7 mouse cellular contexts compared by ENCODE assay signal in the genomic region with DNA sequence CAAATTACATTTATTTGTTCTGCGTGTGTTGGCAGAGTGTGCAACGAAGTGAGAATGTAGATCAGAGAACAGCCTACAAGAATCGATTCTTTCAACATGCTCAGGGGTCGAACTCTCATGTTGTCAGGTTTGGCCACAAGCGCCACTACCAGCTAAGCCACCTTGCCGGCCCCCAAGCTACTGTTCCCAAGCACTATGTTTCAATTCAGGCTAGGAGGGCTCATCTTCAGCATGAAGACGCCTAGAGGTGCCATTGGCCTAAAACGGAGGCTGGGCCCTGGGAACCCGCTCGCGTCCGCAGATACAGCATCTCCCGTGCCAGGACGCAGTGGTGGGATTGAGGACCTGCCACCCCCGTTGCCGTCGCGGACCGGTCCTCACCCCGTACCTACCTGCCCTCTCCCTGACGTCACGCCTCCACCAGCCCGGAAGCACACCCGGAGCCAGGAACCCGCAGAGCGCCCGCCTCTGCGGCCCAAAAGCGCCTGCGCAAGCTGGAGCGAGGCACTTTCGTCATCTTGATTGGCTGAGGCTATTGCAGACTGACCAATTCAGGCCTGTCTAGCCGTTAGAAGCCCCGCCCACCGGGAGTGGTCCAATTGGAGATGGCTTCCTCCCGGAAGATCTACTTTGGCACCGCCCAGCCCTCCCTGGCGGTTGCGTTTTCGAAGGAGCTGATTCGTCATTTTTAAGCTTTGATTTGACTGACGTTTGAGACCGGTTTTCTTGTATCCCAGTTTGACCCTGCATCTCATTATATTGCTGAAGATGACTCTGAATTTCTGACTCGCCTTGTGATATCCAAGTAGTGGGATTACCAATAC. TPM values are rescaled to one million over a fixed set of nuclear protein-coding genes. Genes with fewer than 3 reads are reported as not detected.
DNase-seq lines count a peak whose midpoint lies in the region; ATAC-seq lines count a peak whose summit lies in the region.

Gene Ccdc130, minus strand, starts transcription at position 431 of the 824 bp plus-strand sequence.

- peak; percentile 99 for ATAC-seq in embryonic facial prominence, embryonic 12.5 days (ENCODE audit: insufficient number of reproducible peaks, insufficient read depth, low FRiP score, low TSS enrichment)
- ATAC-seq in limb, embryonic 11.5 days (ENCODE audit: insufficient number of reproducible peaks, low FRiP score, low TSS enrichment, low read depth): peak; percentile 99
- peak; percentile 99 for ATAC-seq in midbrain, embryonic 14.5 days (ENCODE audit: low FRiP score, low TSS enrichment)

- DNase-seq in adrenal gland, postnatal 25 days: peak; percentile 100
- DNase-seq in heart, adult 11 months: peak; percentile 100
- DNase-seq in kidney, adult 18-20 months: peak; percentile 99
- DNase-seq in limb, embryonic 11.5 days (ENCODE audit: low spot score): peak; percentile 99
- DNase-seq in midbrain, embryonic 14.5 days: peak; percentile 100
- peak; percentile 99 for DNase-seq in spleen, adult 18-20 months

- H3K4me2 ChIP-seq in embryonic facial prominence, embryonic 12.5 days (replicated peaks): peak within 1 kb of the TSS; percentile 85
- peak within 1 kb of the TSS; percentile 56 for H3K4me2 ChIP-seq in limb, embryonic 11.5 days (ENCODE audit: low read depth, severe bottlenecking)
- peak within 1 kb of the TSS; percentile 94 for H3K4me2 ChIP-seq in midbrain, embryonic 14.5 days (ENCODE audit: low read length)

- peaks cover 7% of the 10 kb centered on the region for H3K4me1 ChIP-seq in embryonic facial prominence, embryonic 12.5 days
- H3K4me1 ChIP-seq in limb, embryonic 11.5 days (ENCODE audit: control insufficient read depth, insufficient read depth, low read length): 0 out of 2 replicates have a peak, but pooled peaks cover 3% of the 10 kb centered on the region
- H3K4me1 ChIP-seq in midbrain, embryonic 14.5 days (ENCODE audit: control insufficient read depth, insufficient read depth, low read length): peaks cover 11% of the 10 kb centered on the region

- no peaks in the 10 kb centered on the region for H3K27me3 ChIP-seq in embryonic facial prominence, embryonic 12.5 days
- H3K27me3 ChIP-seq in limb, embryonic 11.5 days (ENCODE audit: control insufficient read depth, insufficient read depth, low read length): no peaks in the 10 kb centered on the region
- H3K27me3 ChIP-seq in midbrain, embryonic 14.5 days (ENCODE audit: control insufficient read depth, insufficient read depth, low read length): no peaks in the 10 kb centered on the region

- WGBS in embryonic facial prominence, embryonic 12.5 days: 2% methylated on average over 44 of the region's 44 CpGs
- WGBS in limb, embryonic 11.5 days: under 1% methylated on average over 44 of the region's 44 CpGs
- WGBS in midbrain, embryonic 14.5 days: under 1% methylated on average over 44 of the region's 44 CpGs

- peaks cover 11% of the 10 kb centered on the region for H3K36me3 ChIP-seq in embryonic facial prominence, embryonic 12.5 days
- no peaks in the 10 kb centered on the region for H3K36me3 ChIP-seq in limb, embryonic 11.5 days (ENCODE audit: control insufficient read depth, insufficient read depth, low read length)
- peaks cover 24% of the 10 kb centered on the region for H3K36me3 ChIP-seq in midbrain, embryonic 14.5 days (ENCODE audit: control insufficient read depth, insufficient read depth, low read length)

- peak within 1 kb of the TSS; percentile 31; the same call in 1 of the 2 replicates for H3K27ac ChIP-seq in embryonic facial prominence, embryonic 12.5 days
- no peak within 1 kb of the TSS for H3K27ac ChIP-seq in limb, embryonic 11.5 days (replicated peaks; ENCODE audit: low read depth, low read length)
- H3K27ac ChIP-seq in midbrain, embryonic 14.5 days (replicated peaks; ENCODE audit: low read depth, low read length): peak within 1 kb of the TSS; percentile 81

- peak within 1 kb of the TSS; percentile 81 for H3K4me3 ChIP-seq in embryonic facial prominence, embryonic 12.5 days
- peak within 1 kb of the TSS; percentile 71 for H3K4me3 ChIP-seq in limb, embryonic 11.5 days (ENCODE audit: low read depth, low read length)
- H3K4me3 ChIP-seq in midbrain, embryonic 14.5 days (replicated peaks; ENCODE audit: low read depth, low read length): peak within 1 kb of the TSS; percentile 79

- peak within 1 kb of the TSS; percentile 83 for H3K9ac ChIP-seq in embryonic facial prominence, embryonic 12.5 days
- H3K9ac ChIP-seq in limb, embryonic 11.5 days (ENCODE audit: low read length): peak within 1 kb of the TSS; percentile 61
- H3K9ac ChIP-seq in midbrain, embryonic 14.5 days (replicated peaks; ENCODE audit: low read length): peak within 1 kb of the TSS; percentile 81

- no peaks in the 10 kb centered on the region for H3K9me3 ChIP-seq in embryonic facial prominence, embryonic 12.5 days
- no peaks in the 10 kb centered on the region for H3K9me3 ChIP-seq in limb, embryonic 11.5 days (ENCODE audit: control insufficient read depth, low read length)
- no peaks in the 10 kb centered on the region for H3K9me3 ChIP-seq in midbrain, embryonic 14.5 days (ENCODE audit: control insufficient read depth, low read length)

RNA-seq across cellular contexts. Expression of gene Ccdc130, which starts in this region (rescaled TPM):
- total RNA-seq in adrenal gland, postnatal 25 days (2021): 15.0 and 24.8 TPM in 2 replicates
- 18.1 and 24.5 TPM in 2 replicates for polyA plus RNA-seq in embryonic facial prominence, embryonic 12.5 days (2016; fragmentation: Nextera tagmentation; extraction: Ambion mirVana)
- 19.9 and 21.6 TPM in 2 replicates for polyA plus RNA-seq in limb, embryonic 11.5 days (2014; fragmentation: Nextera tagmentation; extraction: Ambion mirVana)
- 25.5 and 26.2 TPM in 2 replicates for polyA plus RNA-seq in midbrain, embryonic 14.5 days (2014; fragmentation: Nextera tagmentation; extraction: Ambion mirVana)
